Mouse (Mus musculus) v-Abl transformed pro-B cells (cell line): ENCODE data around the gene Atp8a2.

Source experiments
- in situ Hi-C, 2 experiments: fragments of 400-800 bp; cut with MboI; formaldehyde crosslinking; loops; one replicate each; pipeline ENCODE4 v1.15.1; 2025; ENCODE audit not compliant: unreplicated experiment in 2 of 2

Gene Atp8a2

DNA sequence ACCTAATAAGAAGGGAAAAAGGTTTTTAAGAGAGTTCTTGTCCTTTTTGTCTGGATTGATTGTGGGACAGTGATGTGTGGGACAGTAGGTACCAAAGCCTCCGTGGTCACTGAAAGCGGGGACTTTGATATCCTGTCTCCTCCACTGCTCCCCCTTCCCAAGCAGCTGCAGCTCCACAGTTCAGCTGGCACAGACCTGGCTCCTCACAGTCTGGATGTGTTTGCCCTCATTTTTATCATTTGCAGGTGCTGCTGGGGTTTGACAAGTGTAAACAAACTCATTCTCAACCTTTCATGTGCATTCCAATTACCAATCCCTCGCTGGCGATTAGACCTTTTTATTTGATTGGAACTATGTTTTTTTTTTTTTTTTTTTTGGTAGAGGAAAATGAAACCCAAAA is 390.8 kb downstream of the Atp8a2 start:
- in situ Hi-C loops = no loop called here

DNA sequence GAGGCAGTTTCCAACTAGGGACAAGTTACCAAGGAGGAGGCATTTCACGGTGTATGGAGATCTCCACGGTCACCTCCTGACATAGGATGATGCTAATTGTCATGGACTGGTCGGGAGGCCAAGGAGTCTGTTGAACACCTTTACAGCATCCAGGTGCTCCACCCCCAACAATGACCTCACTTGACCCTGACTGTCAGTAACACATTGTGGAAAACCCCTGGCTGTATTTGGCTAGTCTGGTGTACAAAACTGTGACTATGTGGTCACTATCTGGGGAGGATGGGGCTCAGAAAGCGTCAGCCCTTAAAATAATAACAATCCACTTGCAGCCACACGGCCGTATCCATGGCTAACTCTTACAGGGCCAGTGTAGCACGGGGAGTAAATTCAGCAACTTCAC is 391.3 kb downstream of the Atp8a2 start:
- in situ Hi-C loops = no loop called here

GRCm38 (mm10) chr14:59801961-59802599 is 394.9 kb downstream of the Atp8a2 start:
- in situ Hi-C loops = no loop called here

GRCm38 (mm10) chr14:59799511-59799910 is 397.5 kb downstream of the Atp8a2 start:
- in situ Hi-C loops = no loop called here

GRCm38 (mm10) chr14:59793841-59794240 is 403.1 kb downstream of the Atp8a2 start:
- in situ Hi-C loops = no loop called here

DNA sequence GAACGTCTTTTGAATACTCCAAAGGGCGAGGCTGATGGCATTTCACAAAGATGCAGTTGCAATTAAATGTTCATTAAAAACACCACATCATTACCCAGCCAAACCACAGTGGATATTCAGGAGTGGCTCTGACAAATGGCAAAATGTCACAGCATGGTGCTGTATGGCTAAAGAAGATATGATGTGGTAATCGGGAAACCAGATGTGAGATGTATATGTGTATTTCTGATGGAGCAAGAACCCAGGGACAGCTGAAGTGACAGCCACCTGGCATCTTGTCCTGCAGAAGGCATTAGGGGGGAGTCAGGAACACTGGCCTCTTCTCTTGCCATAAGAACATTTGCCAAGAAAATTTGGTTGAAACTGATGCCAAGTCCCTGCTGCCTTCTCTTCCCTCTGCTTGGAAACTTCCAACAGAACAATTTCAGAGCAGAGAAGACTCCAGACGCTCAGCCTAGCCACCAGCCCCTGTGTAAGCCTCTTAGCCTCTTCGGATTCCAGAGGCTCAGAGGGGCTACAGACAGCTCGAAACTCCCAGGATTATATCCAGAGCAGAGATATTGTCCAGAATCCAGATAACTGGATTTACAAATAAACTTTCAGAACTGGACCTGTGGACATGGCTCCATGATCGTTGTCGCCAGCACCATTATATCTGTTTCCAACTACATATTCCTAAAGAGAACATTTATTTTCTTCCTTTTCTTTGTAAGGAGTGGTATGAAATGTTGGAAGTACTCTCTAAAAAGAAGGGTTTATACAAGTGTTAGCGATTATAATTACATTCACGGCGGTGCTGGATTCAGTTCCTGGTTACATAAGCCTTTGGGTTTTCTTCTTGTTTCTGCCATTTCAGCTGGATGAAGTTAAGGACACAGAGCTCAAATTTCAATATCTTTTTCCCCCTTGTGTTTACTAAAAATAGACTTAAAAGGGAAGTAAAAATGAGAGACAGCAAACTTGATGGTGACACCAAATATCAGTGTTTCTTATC is 413.3 kb downstream of the Atp8a2 start:
- in situ Hi-C loops = no loop called here

DNA sequence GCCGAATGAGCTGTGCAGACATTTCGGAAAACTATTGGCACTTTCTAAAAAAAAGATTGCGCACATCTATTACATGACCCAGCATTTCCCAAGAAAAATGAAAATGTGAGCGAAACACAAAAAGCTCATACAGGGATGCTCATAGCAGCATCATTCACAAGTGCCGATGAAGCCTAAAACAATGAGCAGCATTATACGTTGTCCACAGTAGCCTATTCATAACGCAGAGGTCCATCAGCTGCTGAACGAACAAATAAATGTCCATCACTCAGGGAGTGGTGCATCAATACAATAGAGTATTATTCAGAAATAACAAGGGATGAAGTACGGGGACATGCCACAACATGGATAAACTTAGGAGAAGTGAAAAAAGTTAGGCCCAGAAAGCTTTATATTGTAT is 416.6 kb downstream of the Atp8a2 start:
- in situ Hi-C loops = no loop called here

GRCm38 (mm10) chr14:59762227-59762626 is 434.8 kb downstream of the Atp8a2 start:
- in situ Hi-C loops = no loop called here

DNA sequence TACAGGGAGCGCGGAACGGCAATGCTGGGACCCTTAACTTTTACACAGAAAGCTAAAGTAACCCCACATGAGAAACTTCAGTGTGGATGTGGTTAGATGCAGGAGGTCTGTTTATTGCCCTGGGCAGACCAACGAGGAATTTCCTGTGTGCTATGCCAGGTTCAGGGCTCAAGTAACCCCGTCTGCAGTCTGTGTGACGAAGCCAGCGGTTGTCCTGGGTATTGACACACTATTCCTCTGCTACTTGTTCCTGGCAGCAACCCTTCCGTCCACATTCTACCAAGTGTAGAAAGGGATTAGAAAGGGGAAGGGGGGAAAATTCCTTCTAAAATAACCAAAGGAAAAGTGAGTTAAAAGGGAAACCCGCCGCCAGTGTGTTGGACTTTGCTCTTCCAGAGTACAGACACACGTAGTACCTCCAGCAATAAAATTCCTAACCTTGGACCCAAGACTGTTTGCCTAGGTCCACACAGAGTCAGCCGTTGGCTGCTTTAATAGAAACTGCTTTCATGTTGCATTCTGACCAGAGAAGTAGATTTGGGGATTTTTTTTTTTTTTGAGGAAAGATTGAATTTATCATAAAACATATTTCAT is 437.0 kb downstream of the Atp8a2 start:
- in situ Hi-C loops = no loop called here

DNA sequence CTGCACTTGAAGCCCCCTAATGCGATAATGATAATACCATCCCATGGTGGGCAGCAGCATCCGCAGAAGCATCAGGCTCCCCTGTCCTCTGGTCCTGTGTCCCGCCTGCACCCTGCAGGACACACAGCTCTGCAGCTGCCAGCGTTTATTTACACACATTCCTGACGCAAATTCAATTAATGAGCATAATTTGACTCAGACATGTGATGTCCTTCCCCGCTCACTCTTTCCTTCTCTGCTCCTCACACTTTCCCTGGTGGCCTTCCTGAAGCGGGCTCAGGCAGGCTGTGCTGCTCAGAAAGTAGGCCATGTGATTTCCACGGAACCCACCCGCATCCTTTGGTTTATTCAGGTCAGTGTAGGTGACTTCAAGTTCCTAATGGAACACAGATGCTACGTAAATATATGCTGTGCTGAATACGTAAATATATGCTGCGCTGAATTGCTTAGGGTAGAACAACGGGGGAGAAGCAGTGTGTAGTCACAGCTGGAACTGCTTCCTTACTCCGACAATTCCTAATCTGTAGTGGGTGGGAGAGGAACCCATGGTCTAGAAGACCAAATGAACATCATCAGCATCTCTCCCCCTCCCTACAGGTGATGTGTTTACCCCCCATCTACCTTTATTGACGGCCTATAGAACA is 437.7 kb downstream of the Atp8a2 start:
- in situ Hi-C loops = no loop called here

DNA sequence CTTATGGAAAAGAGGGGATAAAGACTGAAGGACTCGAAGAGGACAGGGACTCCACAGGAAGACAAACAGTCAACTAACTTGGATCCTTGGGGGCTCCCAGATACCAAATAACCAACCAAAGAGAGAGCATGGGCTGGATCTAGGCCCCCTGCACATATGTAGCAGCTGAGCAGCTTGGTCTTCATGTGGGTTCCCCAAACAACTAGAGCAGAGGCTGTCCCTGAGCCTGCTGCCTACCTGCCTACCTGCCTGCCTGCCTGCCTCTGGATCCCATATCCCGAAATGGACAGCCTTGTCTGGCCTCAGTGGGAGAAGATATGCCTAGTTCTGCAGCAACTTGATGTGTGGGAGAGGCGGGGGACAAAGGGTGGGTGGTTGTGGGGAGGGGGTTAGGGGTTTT is 444.6 kb downstream of the Atp8a2 start:
- in situ Hi-C loops = no loop called here

DNA sequence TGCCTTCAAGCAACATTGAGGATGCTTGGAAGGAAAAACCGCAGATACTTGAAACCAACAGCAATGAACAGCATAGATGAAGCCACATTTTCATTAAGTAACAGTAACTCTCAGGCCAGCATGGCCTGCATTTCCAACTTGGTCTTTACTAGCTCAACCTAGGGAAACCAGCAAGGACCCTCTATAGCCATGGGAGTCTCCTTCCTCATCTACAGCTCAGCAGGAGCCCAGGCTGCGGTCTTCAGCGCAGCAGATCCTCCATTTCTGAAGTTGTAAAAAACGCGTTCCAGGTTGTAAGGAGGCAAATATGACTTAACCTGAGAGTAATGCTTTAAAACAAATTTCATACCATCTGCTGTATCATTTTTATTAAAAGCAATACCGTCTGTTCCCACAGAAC is 447.0 kb downstream of the Atp8a2 start:
- in situ Hi-C loops = no loop called here

- in situ Hi-C loops = no loop called here
Measured at GRCm38 (mm10) chr14:59745676-59746075, 451.3 kb downstream of the Atp8a2 start.

DNA sequence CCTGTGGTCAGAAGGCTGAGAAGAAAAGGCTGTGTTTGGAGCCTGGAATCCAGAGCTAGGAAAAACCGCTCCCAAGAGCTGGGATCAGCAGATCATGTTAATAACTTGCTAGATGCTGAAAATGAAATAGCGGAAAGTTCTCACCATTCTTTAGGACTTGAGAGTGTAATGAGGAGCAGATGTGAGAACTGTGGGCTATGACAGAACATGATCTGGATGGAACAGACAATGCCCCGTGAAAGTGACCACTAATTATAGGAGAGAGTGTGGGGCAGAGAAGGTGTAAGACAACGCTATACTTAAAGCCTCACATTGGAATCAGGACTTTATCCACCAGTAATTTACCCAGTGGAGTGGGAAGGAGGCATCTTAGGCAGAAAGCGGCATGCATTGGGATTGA is 455.2 kb downstream of the Atp8a2 start:
- in situ Hi-C loops = no loop called here

GRCm38 (mm10) chr14:59739446-59739845 is 457.5 kb downstream of the Atp8a2 start:
- in situ Hi-C loops = no loop called here

- in situ Hi-C loops = no loop called here
Measured at GRCm38 (mm10) chr14:59737734-59738294, 459.2 kb downstream of the Atp8a2 start.

- in situ Hi-C loops = no loop called here
Measured at GRCm38 (mm10) chr14:59736861-59737700, 459.9 kb downstream of the Atp8a2 start.

- in situ Hi-C loops = no loop called here
Measured at GRCm38 (mm10) chr14:59730043-59730390, 467.0 kb downstream of the Atp8a2 start.

DNA sequence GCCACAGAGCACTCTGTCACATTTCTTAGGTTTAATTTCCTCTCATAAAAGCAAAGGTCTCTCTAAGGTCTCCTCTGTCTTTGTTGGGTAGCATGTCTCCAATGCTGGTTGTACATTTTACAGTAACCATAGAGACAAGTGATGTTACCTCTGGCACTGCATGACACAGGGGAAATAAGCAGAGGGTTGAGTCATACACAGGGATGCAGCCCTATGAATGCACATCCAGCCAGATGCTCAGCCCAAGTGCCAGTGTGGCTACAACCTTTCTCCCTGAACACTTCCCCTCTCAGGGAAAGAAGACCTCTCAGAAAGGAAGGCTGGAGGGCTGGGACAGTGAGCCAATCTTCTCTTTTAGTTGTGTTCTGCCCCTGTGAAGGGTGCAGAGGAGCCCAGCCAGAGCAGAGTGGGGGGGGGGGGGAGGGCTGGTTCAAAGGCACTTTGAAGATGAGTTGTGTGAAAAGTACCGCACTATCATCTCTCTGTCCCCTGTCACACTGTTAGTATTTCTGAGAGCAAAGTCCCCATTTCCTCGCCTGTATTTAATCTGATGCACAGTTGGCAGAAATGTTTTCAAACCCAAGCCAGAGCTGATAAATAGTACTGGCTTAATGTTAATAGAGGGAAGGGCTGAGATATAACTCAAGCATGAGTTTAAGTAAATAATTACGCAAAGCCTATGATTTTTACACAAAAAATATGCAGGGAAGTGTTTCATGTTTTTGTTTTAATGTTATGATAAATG is 467.5 kb downstream of the Atp8a2 start:
- in situ Hi-C loops = no loop called here
